Mouse (Mus musculus) E14TG2a.4 (cell line): ENCODE data around the gene 2010111I01Rik.

Experiments used
- H3K27me3 ChIP-seq: 2 replicates; pipeline ENCODE4 v1.6.1; 2014; ENCODE audit warnings: low read length, control low read depth; ENCODE audit not compliant: insufficient read depth
- H3K36me3 ChIP-seq: 2 replicates; pipeline ENCODE4 v1.6.1; 2014; ENCODE audit warnings: low read length, control low read depth; ENCODE audit not compliant: insufficient read depth
- H3K4me1 ChIP-seq: replicated peaks from 2 replicates; pipeline ENCODE4 v1.6.1; 2014; ENCODE audit warnings: low read depth, low read length, control low read depth
- H3K4me3 ChIP-seq: replicated peaks from 2 replicates; pipeline ENCODE4 v1.5.1; 2014; ENCODE audit warnings: mild to moderate bottlenecking, low read length
- H3K9me3 ChIP-seq: 2 replicates; pipeline ENCODE4 v1.6.1; 2014; ENCODE audit warnings: low read length, control low read depth
- CTCF ChIP-seq: conservative IDR thresholded peaks from 2 replicates; pipeline ENCODE4 v1.5.1; 2014; ENCODE audit warnings: low read length
- NANOG ChIP-seq: IDR thresholded peaks from 2 replicates; pipeline ENCODE4 v1.6.1; 2014; ENCODE audit warnings: borderline replicate concordance, low read length, mixed read lengths
- POU5F1 ChIP-seq: IDR thresholded peaks from 2 replicates; pipeline ENCODE4 v1.6.1; 2014; ENCODE audit warnings: low read length, borderline replicate concordance

The 2010111I01Rik gene

GRCm38 (mm10) chr13:63356558-63356957, 391.9 kb downstream of the 2010111I01Rik start:
- Histone ChIP-seq H3K27me3 (no peaks in the 10 kb centered on the region), H3K9me3 (no peaks in the 10 kb centered on the region), H3K4me1 (peaks cover 44% of the 10 kb centered on the region), H3K36me3 (no peaks in the 10 kb centered on the region), H3K4me3 (no peak overlapping the region)
- TF ChIP-seq NANOG = no peak
- TF ChIP-seq CTCF = peak; percentile 86
- TF ChIP-seq POU5F1 = no peak

DNA sequence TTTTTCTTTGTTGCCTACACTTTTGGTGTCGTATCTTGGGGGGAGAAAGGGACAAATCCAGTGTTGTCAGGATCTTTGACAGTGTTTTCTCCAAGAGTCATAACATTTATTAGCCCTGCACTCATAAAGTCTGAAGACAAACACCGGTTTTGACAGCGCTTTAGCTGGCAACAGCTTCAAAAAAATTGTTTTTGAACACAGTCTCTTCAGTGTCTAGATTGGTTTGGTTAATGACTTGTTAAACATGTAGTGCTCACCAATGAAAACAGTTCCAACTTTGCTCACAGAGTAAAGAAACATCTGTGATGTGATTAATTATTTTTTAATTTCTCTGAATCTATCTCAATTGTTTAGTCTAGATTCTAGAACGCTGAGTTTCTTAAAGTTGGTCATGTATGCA, 394.7 kb downstream of the 2010111I01Rik start:
- H3K4me1 ChIP-seq = peaks cover 34% of the 10 kb centered on the region
- no peaks in the 10 kb centered on the region for H3K27me3 ChIP-seq
- H3K9me3 ChIP-seq = no peaks in the 10 kb centered on the region
- H3K36me3 ChIP-seq = no peaks in the 10 kb centered on the region
- no peak overlapping the region for H3K4me3 ChIP-seq
- TF ChIP-seq POU5F1 (no peak), NANOG (no peak), CTCF (no peak)

DNA sequence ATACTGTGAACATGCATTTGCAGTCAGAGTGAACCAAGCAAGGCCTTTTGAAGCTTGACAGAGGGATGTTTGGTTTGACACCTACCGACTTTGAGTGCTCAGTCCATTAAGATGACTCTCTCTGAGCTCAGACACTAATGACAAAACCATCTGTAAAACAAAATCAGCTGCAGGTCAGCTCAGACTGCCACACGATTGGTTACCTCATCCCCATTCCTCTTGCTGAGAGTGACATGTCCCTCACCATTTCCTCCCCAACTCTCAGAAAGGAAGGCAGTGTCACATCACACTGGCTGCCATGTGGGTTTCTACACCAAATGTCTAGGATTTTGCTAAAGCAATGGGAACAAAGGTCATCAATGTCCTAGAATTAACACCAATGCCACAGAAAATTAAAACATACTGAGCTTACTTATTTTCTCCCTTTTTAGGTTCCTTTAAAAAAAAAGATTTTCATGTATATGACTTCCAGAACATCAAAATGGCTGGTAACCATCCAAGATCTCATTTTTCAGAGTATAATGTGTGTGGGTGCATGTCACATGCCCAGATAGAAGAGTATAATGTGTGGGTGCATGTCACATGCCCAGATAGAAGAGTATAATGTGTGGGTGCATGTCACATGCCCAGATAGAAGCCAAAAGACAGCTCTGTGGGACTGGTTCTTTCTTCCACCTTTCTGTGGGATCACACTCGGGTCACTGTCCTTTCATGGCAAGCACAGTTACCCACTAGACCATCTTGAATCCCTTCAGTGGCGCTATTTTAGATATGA, 395.6 kb downstream of the 2010111I01Rik start:
- no peaks in the 10 kb centered on the region for H3K36me3 ChIP-seq
- H3K4me1 ChIP-seq = peaks cover 25% of the 10 kb centered on the region
- no peak for TF ChIP-seq POU5F1
- no peak for TF ChIP-seq CTCF
- no peak for TF ChIP-seq NANOG
- H3K27me3 ChIP-seq = no peaks in the 10 kb centered on the region
- H3K9me3 ChIP-seq = no peaks in the 10 kb centered on the region
- no peak overlapping the region for H3K4me3 ChIP-seq

- TF ChIP-seq POU5F1 = no peak
- TF ChIP-seq NANOG = no peak
- TF ChIP-seq CTCF = no peak
- Histone ChIP-seq H3K9me3 (no peaks in the 10 kb centered on the region), H3K4me3 (no peak overlapping the region), H3K27me3 (no peaks in the 10 kb centered on the region), H3K4me1 (peaks cover 16% of the 10 kb centered on the region), H3K36me3 (no peaks in the 10 kb centered on the region)
Observed at GRCm38 (mm10) chr13:63361755-63362154, 397.1 kb downstream of the 2010111I01Rik start.

DNA sequence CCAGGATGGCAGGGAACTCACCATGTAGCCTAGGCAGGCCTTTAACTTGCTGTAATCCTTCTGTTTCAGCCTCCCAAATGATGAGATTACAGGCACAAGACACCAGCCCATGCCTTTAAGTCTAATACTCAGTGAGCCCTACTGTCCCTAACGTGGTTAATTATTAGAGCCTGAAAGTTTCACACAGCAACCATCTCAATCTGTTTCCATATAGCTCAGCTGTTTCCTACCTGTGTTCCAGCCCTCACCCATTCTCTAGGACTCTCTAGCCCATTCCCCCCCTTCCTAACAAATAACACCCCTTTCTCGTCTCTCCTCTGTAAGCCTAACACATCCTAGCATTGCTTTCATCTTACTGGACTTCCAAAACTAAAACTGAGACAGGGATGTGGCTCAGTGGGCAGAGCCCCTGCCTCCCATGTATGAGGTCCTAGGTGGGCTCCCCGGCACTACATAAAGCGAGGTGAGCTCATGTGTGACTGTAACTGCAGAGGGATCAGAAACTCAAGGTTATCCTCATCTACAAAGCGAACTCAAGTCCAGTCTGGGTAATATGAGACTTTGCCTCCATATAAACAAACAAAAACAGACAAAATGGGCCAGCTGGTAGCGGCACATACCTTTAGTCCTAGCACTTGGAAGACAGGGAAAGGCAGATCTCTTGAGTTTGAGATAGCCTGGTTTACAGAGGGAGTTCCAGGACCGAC, 408.9 kb downstream of the 2010111I01Rik start:
- H3K4me3 ChIP-seq = no peak overlapping the region
- H3K36me3 ChIP-seq = no peaks in the 10 kb centered on the region
- TF ChIP-seq POU5F1 (no peak), CTCF (no peak), NANOG (no peak)
- no peaks in the 10 kb centered on the region for H3K27me3 ChIP-seq
- H3K4me1 ChIP-seq = 0 out of 2 replicates have a peak, but pooled peaks cover 3% of the 10 kb centered on the region
- H3K9me3 ChIP-seq = no peaks in the 10 kb centered on the region
